Mouse (Mus musculus) embryonic facial prominence, embryonic 13.5 days (tissue): ENCODE data around the gene Nudt16l1. TPM values are rescaled to one million over a fixed set of nuclear protein-coding genes. Genes with fewer than 3 reads are reported as not detected.

Experiments
- ATAC-seq: fragments of 200-750 bp; cut with Nextera tagmentation; 2 replicates; pipeline ENCODE4 v1.8.0; 2017; ENCODE audit warnings: low read depth; ENCODE audit not compliant: insufficient number of reproducible peaks, insufficient read depth, low FRiP score, low TSS enrichment
- H3K27ac ChIP-seq: fragments of 300-500 bp; sonication (generic); 2 replicates; pipeline ENCODE4 v1.5.1; 2015; ENCODE audit warnings: moderate library complexity, mild to moderate bottlenecking, inconsistent platforms
- H3K27me3 ChIP-seq: fragments of 300-500 bp; sonication (generic); 2 replicates; pipeline ENCODE4 v1.6.1; 2015; ENCODE audit warnings: mild to moderate bottlenecking, inconsistent platforms
- H3K36me3 ChIP-seq: fragments of 300-500 bp; sonication (generic); 2 replicates; pipeline ENCODE4 v1.6.1; 2015; ENCODE audit warnings: mild to moderate bottlenecking, inconsistent platforms
- H3K4me1 ChIP-seq: fragments of 300-500 bp; sonication (generic); 2 replicates; pipeline ENCODE4 v1.6.1; 2015; ENCODE audit warnings: inconsistent platforms
- H3K4me2 ChIP-seq: fragments of 300-500 bp; sonication (generic); 2 replicates; pipeline ENCODE4 v1.6.1; 2015; ENCODE audit warnings: moderate library complexity, mild to moderate bottlenecking, inconsistent platforms
- H3K4me3 ChIP-seq: fragments of 300-500 bp; sonication (generic); 2 replicates; pipeline ENCODE4 v1.5.1; 2015; ENCODE audit warnings: mild to moderate bottlenecking, inconsistent platforms
- H3K9ac ChIP-seq: fragments of 300-500 bp; sonication (generic); 2 replicates; pipeline ENCODE4 v1.6.1; 2015; ENCODE audit warnings: mild to moderate bottlenecking, inconsistent platforms
- H3K9me3 ChIP-seq: fragments of 300-500 bp; sonication (generic); 2 replicates; pipeline ENCODE4 v1.6.1; 2016; ENCODE audit warnings: inconsistent platforms
- WGBS: fragments of 180-500 bp; shearing (Covaris S2); methylation state at CpG from one replicate; pipeline ENCODE4 v1.1.7; 2015; ENCODE audit warnings: mixed read lengths; 5-methylcytosine and 5-hydroxymethylcytosine counted together
- polyA plus RNA-seq: library from polyadenylated mRNA; unstranded; fragments of >200 nt; fragmentation: Nextera tagmentation; extraction: Ambion mirVana; gene quantifications from 2 replicates; pipeline ENCODE4 v1.2.1, GENCODE M21; 2015

Gene Nudt16l1
- polyA plus RNA-seq, 1 experiment from 2014 or later, result 179 TPM

DNA sequence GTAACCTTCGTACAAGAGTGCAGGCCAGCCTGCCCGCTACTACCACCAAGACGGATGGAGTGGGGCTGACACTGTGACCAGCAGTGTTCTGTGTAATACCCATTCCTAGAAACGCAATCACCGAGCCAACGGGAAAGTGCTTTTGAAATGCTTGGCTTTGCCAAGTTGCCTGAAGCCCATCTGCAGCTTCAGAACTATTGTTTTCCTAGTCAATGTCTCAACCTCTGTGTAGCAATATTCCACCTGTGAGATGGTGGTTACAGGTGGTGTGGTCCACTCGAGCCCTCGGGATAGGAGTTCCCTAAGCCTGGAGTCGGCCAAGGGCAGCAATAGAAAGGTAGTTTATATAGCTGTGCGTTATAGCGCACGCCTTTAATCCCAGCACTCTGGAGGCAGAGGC is 46.2 kb downstream of the Nudt16l1 start:
- H3K27me3 ChIP-seq, result no peaks in the 10 kb centered on the region
- H3K4me2 ChIP-seq, result no peak overlapping the region
- no peaks in the 10 kb centered on the region for H3K9me3 ChIP-seq
- no peak overlapping the region for H3K4me3 ChIP-seq
- no peaks in the 10 kb centered on the region for H3K36me3 ChIP-seq
- no peak for ATAC-seq
- no peak overlapping the region for H3K9ac ChIP-seq
- WGBS, result 90% methylated on average over 12 of the region's 12 CpGs
- no peaks in the 10 kb centered on the region for H3K4me1 ChIP-seq
- no peak overlapping the region for H3K27ac ChIP-seq

Other genes with a start within 250 kb of the Nudt16l1 start
- gene Nmral1, start 219.4 kb upstream of the Nudt16l1 start, polyA plus RNA-seq, result 83.6 and 91.4 TPM in 2 replicates
- gene Hmox2, start 212.4 kb upstream of the Nudt16l1 start, polyA plus RNA-seq, result 105 and 107 TPM in 2 replicates
- gene Cdip1, start 148.5 kb upstream of the Nudt16l1 start, polyA plus RNA-seq, result 84.5 and 91.6 TPM in 2 replicates
- gene 4930562C15Rik, start 103.3 kb upstream of the Nudt16l1 start, polyA plus RNA-seq, result 0.44 and 0.89 TPM in 2 replicates
- 40.2 and 41.5 TPM in 2 replicates for gene Ubald1, start 58.4 kb upstream of the Nudt16l1 start, polyA plus RNA-seq
- 87.7 and 95.2 TPM in 2 replicates for gene Mgrn1, start 52.5 kb upstream of the Nudt16l1 start, polyA plus RNA-seq
- gene Anks3, start 25.4 kb downstream of the Nudt16l1 start, polyA plus RNA-seq, result 67.6 and 68.4 TPM in 2 replicates
- not detected in 2 replicates for gene Sept12, start 59.1 kb downstream of the Nudt16l1 start, polyA plus RNA-seq
- 5.4 and 10.0 TPM in 2 replicates for gene Smim22, start 68.5 kb downstream of the Nudt16l1 start, polyA plus RNA-seq
- 59.2 and 65.8 TPM in 2 replicates for gene Rogdi, start 74.8 kb downstream of the Nudt16l1 start, polyA plus RNA-seq
- 139 and 143 TPM in 2 replicates for gene Glyr1, start 111.1 kb downstream of the Nudt16l1 start, polyA plus RNA-seq
- 20.9 and 22.9 TPM in 2 replicates for gene Ubn1, start 111.3 kb downstream of the Nudt16l1 start, polyA plus RNA-seq
- gene Ppl, start 193.7 kb downstream of the Nudt16l1 start, polyA plus RNA-seq, result 7.9 and 8.4 TPM in 2 replicates
- gene Sec14l5, start 208.3 kb downstream of the Nudt16l1 start, polyA plus RNA-seq, result 0.06 and 0.14 TPM in 2 replicates